Mouse (Mus musculus) CH12.LX (cell line): ENCODE results near the gene Popdc3.

Experiments
- CHD2 ChIP-seq: IDR thresholded peaks from 2 replicates; pipeline ENCODE4 v1.6.1; 2011; ENCODE audit warnings: low read length, improper control_type of control experiment
- CTCF ChIP-seq, 2 experiments: IDR thresholded peaks in 1 of 2; conservative IDR thresholded peaks in 1 of 2; 2 replicates each; pipeline ENCODE4 v1.5.1; 2011 to 2012; ENCODE audit warnings: low read depth in 2 of 2, low read length in 2 of 2, improper control_type of control experiment in 1 of 2, inconsistent platforms in 1 of 2, mild to moderate bottlenecking in 1 of 2, moderate library complexity in 1 of 2
- E2F4 ChIP-seq: IDR thresholded peaks from 2 replicates; pipeline ENCODE4 v1.6.1; 2011; ENCODE audit warnings: low read depth, low read length, improper control_type of control experiment; ENCODE audit not compliant: insufficient replicate concordance
- JUND ChIP-seq: conservative IDR thresholded peaks from 2 replicates; pipeline ENCODE4 v1.6.1; 2011; ENCODE audit warnings: low read depth, low read length, improper control_type of control experiment
- MAX ChIP-seq: IDR thresholded peaks from 2 replicates; pipeline ENCODE4 v1.6.1; 2011; ENCODE audit warnings: low read length, improper control_type of control experiment
- POLR2A ChIP-seq: IDR thresholded peaks from 2 replicates; pipeline ENCODE4 v1.6.1; 2011; ENCODE audit warnings: low read depth, mild to moderate bottlenecking, improper control_type of control experiment, low read length
- TBP ChIP-seq: conservative IDR thresholded peaks from 2 replicates; pipeline ENCODE4 v1.6.1; 2011; ENCODE audit warnings: low read depth, low read length, improper control_type of control experiment
- USF1 ChIP-seq: IDR thresholded peaks from 2 replicates; pipeline ENCODE4 v1.6.1; 2014; ENCODE audit warnings: low read depth, mild to moderate bottlenecking, inconsistent platforms, low read length, improper control_type of control experiment

GRCm38 (mm10) chr10:45180677-45181326, 2.9 kb downstream of the Popdc3 start:
- TF ChIP-seq JUND (no peak), TBP (no peak), MAX (no peak), E2F4 (no peak), USF1 (no peak), POLR2A (no peak), CTCF (conservative IDR thresholded peaks at IDR 0.05 in 1 of 2, IDR thresholded peaks at IDR 0.05 in 1 of 2; ENCODE audit: low read depth in 2 of 2, low read length in 2 of 2) (no peak), CHD2 (no peak)
